Mouse (Mus musculus) MEL (cell line): ENCODE data around the gene Mical3. TPM values are rescaled to one million over a fixed set of nuclear protein-coding genes. Genes with fewer than 3 reads are reported as not detected.

Experiments used
- DNase-seq: peaks from one replicate; pipeline ENCODE4 v3.0.0; 2011; ENCODE audit warnings: low read depth, low spot score
- H3K27ac ChIP-seq: 2 replicates; pipeline ENCODE4 v1.5.1; 2012; ENCODE audit warnings: low read depth, mild to moderate bottlenecking, control low read depth, low read length, moderate library complexity; ENCODE audit not compliant: control insufficient read depth
- H3K27me3 ChIP-seq, 2 experiments: fragments of 150-350 bp in 1 of 2; sonication (generic) in 1 of 2; 2 replicates each; pipeline ENCODE4 v1.6.1; 2012; ENCODE audit warnings: low read length in 2 of 2, mild to moderate bottlenecking in 2 of 2, improper control_type of control experiment in 1 of 2, moderate library complexity in 1 of 2; ENCODE audit not compliant: insufficient read depth in 2 of 2, control insufficient read depth in 1 of 2
- H3K36me3 ChIP-seq, 2 experiments: 2 replicates each; pipeline ENCODE4 v1.6.1; 2012 to 2014; ENCODE audit warnings: low read length in 2 of 2, improper control_type of control experiment in 1 of 2, inconsistent platforms in 1 of 2, mild to moderate bottlenecking in 1 of 2; ENCODE audit not compliant: insufficient read depth in 2 of 2, control insufficient read depth in 1 of 2
- H3K4me1 ChIP-seq, 2 experiments: fragments of 150-350 bp in 1 of 2; sonication (generic) in 1 of 2; 2 replicates each; pipeline ENCODE4 v1.6.1; 2012; ENCODE audit warnings: low read length in 2 of 2, improper control_type of control experiment in 1 of 2, mild to moderate bottlenecking in 1 of 2; ENCODE audit not compliant: insufficient read depth in 2 of 2, control insufficient read depth in 1 of 2
- H3K4me3 ChIP-seq, 2 experiments: fragments of 150-350 bp in 1 of 2; sonication (generic) in 1 of 2; 2 replicates each; pipeline ENCODE4 v1.5.1; 2012; ENCODE audit warnings: low read depth in 2 of 2, low read length in 2 of 2, mild to moderate bottlenecking in 2 of 2, moderate library complexity in 2 of 2, control low read depth in 1 of 2, improper control_type of control experiment in 1 of 2; ENCODE audit not compliant: control insufficient read depth in 1 of 2, insufficient read depth in 1 of 2
- H3K79me2 ChIP-seq: 2 replicates; pipeline ENCODE4 v1.6.1; 2012; ENCODE audit warnings: mild to moderate bottlenecking, low read length, moderate library complexity; ENCODE audit not compliant: control insufficient read depth, poor library complexity, insufficient read depth
- H3K9ac ChIP-seq: 2 replicates; pipeline ENCODE4 v1.6.1; 2012; ENCODE audit warnings: low read depth, mild to moderate bottlenecking, control low read depth, low read length, moderate library complexity; ENCODE audit not compliant: control insufficient read depth, poor library complexity, severe bottlenecking
- H3K9me3 ChIP-seq: fragments of 150-350 bp; sonication (generic); replicated peaks from 2 replicates; pipeline ENCODE4 v1.6.1; 2012; ENCODE audit warnings: mild to moderate bottlenecking, low read length, improper control_type of control experiment, moderate library complexity; ENCODE audit not compliant: insufficient read depth
- BHLHE40 ChIP-seq: IDR thresholded peaks from 2 replicates; pipeline ENCODE4 v1.6.1; 2012; ENCODE audit warnings: low read depth, mild to moderate bottlenecking, inconsistent platforms, low read length, improper control_type of control experiment, borderline replicate concordance
- ELF1 ChIP-seq: IDR thresholded peaks from 2 replicates; pipeline ENCODE4 v1.6.1; 2014; ENCODE audit warnings: low read depth, mild to moderate bottlenecking, inconsistent platforms, low read length, improper control_type of control experiment, moderate library complexity
- EP300 ChIP-seq, 2 experiments: IDR thresholded peaks; 2 replicates each; pipeline ENCODE4 v1.6.1; 2011; ENCODE audit warnings: improper control_type of control experiment in 2 of 2, low read length in 2 of 2, low read depth in 1 of 2, mild to moderate bottlenecking in 1 of 2
- HCFC1 ChIP-seq: IDR thresholded peaks from 2 replicates; pipeline ENCODE4 v1.6.1; 2012; ENCODE audit warnings: low read depth, mild to moderate bottlenecking, inconsistent platforms, low read length, improper control_type of control experiment, moderate library complexity
- KAT2A ChIP-seq: conservative IDR thresholded peaks from 2 replicates; pipeline ENCODE4 v1.6.1; 2012; ENCODE audit warnings: low read depth, low read length, improper control_type of control experiment, inconsistent platforms
- MEF2A ChIP-seq: IDR thresholded peaks from 2 replicates; pipeline ENCODE4 v1.6.1; 2014; ENCODE audit warnings: low read depth, mild to moderate bottlenecking, inconsistent platforms, low read length, improper control_type of control experiment; ENCODE audit not compliant: poor library complexity, insufficient replicate concordance, severe bottlenecking; ENCODE audit errors: extremely low read depth
- MXI1 ChIP-seq: IDR thresholded peaks from 2 replicates; pipeline ENCODE4 v1.6.1; 2011; ENCODE audit warnings: mild to moderate bottlenecking, low read depth, low read length, improper control_type of control experiment
- MYB ChIP-seq: IDR thresholded peaks from 2 replicates; pipeline ENCODE4 v1.6.1; 2011; ENCODE audit warnings: mild to moderate bottlenecking, low read depth, low read length, improper control_type of control experiment
- NELFE ChIP-seq: IDR thresholded peaks from 2 replicates; pipeline ENCODE4 v1.6.1; 2011; ENCODE audit warnings: low read depth, low read length, improper control_type of control experiment
- NRF1 ChIP-seq: IDR thresholded peaks from 2 replicates; pipeline ENCODE4 v1.6.1; 2014; ENCODE audit warnings: low read depth, mild to moderate bottlenecking, inconsistent platforms, low read length, improper control_type of control experiment, moderate library complexity; ENCODE audit not compliant: poor library complexity, insufficient read depth, severe bottlenecking
- POLR2A ChIP-seq, 2 experiments: IDR thresholded peaks; 2 replicates each; pipeline ENCODE4 v1.6.1; 2011 to 2012; ENCODE audit warnings: low read length in 2 of 2, mild to moderate bottlenecking in 2 of 2, control low read depth in 1 of 2, improper control_type of control experiment in 1 of 2, low read depth in 1 of 2, moderate library complexity in 1 of 2; ENCODE audit not compliant: control insufficient read depth in 1 of 2, insufficient read depth in 1 of 2, poor library complexity in 1 of 2
- POLR2AphosphoS2 ChIP-seq: IDR thresholded peaks from 2 replicates; pipeline ENCODE4 v1.6.1; 2011; ENCODE audit warnings: low read length, improper control_type of control experiment
- RCOR1 ChIP-seq: IDR thresholded peaks from 2 replicates; pipeline ENCODE4 v1.6.1; 2012; ENCODE audit warnings: low read depth, mild to moderate bottlenecking, inconsistent platforms, low read length, improper control_type of control experiment
- SIN3A ChIP-seq: IDR thresholded peaks from 2 replicates; pipeline ENCODE4 v1.6.1; 2012; ENCODE audit warnings: low read length, improper control_type of control experiment, inconsistent platforms
- SMC3 ChIP-seq: IDR thresholded peaks from 2 replicates; pipeline ENCODE4 v1.6.1; 2011; ENCODE audit warnings: low read depth, low read length, improper control_type of control experiment
- TAL1 ChIP-seq: IDR thresholded peaks from 2 replicates; pipeline ENCODE4 v1.6.1; 2012; ENCODE audit warnings: mild to moderate bottlenecking, inconsistent platforms, low read length, moderate library complexity, mixed read lengths
- TBP ChIP-seq: IDR thresholded peaks from 2 replicates; pipeline ENCODE4 v1.8.0; 2011; ENCODE audit warnings: low read depth, low read length, improper control_type of control experiment
- UBTF ChIP-seq: IDR thresholded peaks from 2 replicates; pipeline ENCODE4 v1.6.1; 2012; ENCODE audit warnings: low read depth, mild to moderate bottlenecking, inconsistent platforms, low read length, improper control_type of control experiment, moderate library complexity, borderline replicate concordance; ENCODE audit not compliant: insufficient read depth
- ZKSCAN1 ChIP-seq: IDR thresholded peaks from 2 replicates; pipeline ENCODE4 v1.6.1; 2012; ENCODE audit warnings: low read depth, mild to moderate bottlenecking, inconsistent platforms, low read length, improper control_type of control experiment, moderate library complexity
- ZMIZ1 ChIP-seq: IDR thresholded peaks from 2 replicates; pipeline ENCODE4 v1.6.1; 2012; ENCODE audit warnings: low read depth, mild to moderate bottlenecking, inconsistent platforms, low read length, improper control_type of control experiment, moderate library complexity
- polyA plus RNA-seq, 2 experiments: library from polyadenylated mRNA; stranded (reverse) in 1 of 2; unstranded in 1 of 2; fragments of >175 nt in 1 of 2; fragments of >200 nt in 1 of 2; gene quantifications; 2 replicates each; pipeline versions ENCODE4 v1.2.1 to v1.2.4; 2012; ENCODE audit warnings: low replicate concordance in 2 of 2, low read depth in 1 of 2; ENCODE audit not compliant: insufficient read length in 2 of 2, insufficient read depth in 1 of 2, missing spikeins in 1 of 2
- total RNA-seq: library from RNA; depleted of rRNA; stranded (reverse); fragments of 300-350 nt; gene quantifications from 2 replicates; pipeline ENCODE4 v1.2.3, GENCODE M21; 2012

Gene Mical3
- total and polyA plus RNA-seq, 3 experiments, result 19.8 to 125 (median 31.4) TPM

DNA sequence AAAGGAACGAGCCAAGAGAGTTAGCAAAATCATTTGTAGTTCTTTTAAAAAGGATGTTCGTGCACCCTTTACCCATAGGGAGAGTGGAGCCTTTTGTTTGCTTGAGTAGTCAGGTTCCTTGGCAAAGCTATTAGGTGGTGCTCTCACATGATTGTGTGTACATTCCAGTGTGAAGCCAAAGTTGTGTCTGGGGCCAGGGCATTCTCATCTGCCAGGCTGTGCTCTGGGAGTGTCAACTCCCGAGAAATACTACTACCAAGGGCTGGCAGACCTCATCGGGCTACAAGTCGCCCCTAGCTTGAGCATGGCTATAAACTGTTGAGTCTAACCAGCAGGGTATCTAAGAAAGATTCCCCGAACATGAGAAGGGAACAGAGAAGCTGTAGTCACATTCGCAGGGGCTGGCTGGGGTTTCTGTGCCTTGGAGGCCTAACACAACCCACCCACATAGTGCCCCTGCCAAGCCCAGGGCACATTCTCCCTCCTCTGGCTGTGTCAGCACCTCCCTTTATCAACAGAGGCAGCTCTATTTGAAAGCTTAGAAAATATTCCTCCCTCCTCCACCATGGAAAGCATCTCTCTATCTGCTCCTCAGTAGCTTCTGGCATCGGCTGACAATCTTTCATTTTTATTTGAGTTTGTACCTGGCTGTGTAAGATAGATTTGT, 130.8 kb downstream of the Mical3 start:
- no peaks in the 10 kb centered on the region for H3K27me3 ChIP-seq
- no peaks in the 10 kb centered on the region for H3K9me3 ChIP-seq
- H3K4me3 ChIP-seq, result no peak overlapping the region
- no peak for DNase-seq
- TF ChIP-seq UBTF (no peak), ELF1 (no peak), ZKSCAN1 (no peak), POLR2A (IDR thresholded peaks at IDR 0.05; ENCODE audit: control insufficient read depth in 1 of 2, insufficient read depth in 1 of 2, low read depth in 1 of 2, low read length in 2 of 2, poor library complexity in 1 of 2) (no peak), MXI1 (no peak), RCOR1 (no peak), MYB (no peak), SIN3A (no peak), EP300 (IDR thresholded peaks at IDR 0.05; ENCODE audit: low read depth in 1 of 2, low read length in 2 of 2) (no peak), TBP (no peak), NELFE (no peak), POLR2AphosphoS2 (no peak), HCFC1 (no peak)
- peaks cover 0 to 3% of the 10 kb centered on the region in 2 experiments; a peak in 2 of 4 replicates for H3K36me3 ChIP-seq
- H3K27ac ChIP-seq, result no peak overlapping the region
- no peak overlapping the region for H3K9ac ChIP-seq
- H3K79me2 ChIP-seq, result no peaks in the 10 kb centered on the region
- no peaks in the 10 kb centered on the region for H3K4me1 ChIP-seq

DNA sequence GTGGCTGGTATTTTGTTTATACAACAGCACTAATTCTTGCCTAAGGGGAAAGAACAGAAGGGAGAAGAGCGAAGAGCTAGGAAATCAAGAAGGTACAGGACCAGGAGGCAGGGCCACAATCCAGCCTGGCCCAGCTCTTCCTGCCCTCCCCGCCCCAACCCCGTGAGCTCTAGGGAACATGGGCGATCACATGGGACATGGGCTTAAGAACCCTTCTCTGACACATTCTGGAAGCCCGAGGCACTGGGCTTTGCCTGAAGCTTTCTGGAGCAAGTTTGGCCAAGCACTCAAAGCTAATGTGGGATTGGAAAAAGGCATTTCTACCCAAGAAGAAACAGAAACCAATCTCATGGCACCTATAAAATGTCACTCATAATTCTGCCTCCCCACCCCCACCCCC, 131.7 kb downstream of the Mical3 start:
- H3K36me3 ChIP-seq, result peaks cover 0 to 3% of the 10 kb centered on the region in 2 experiments; a peak in 2 of 4 replicates

DNA sequence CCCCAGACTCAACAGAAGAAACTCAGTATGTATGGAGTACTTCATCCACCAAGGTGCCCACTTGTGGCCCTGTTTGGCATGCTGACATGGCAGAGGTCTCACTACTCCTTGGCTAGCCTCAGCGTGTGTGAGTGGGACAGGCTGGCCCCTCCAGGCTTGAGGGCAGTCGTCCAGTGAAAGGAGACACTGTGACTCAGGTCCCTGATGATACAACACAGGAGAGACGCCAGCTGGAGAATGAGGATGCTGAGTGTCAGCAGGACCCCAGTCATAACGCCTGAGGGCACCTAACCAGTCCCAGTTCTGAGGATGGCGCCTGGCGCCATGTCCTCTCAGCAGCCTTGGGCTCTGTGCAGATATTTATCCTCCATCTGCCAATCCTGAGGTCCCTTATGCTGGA, 134.2 kb downstream of the Mical3 start:
- Histone ChIP-seq H3K4me1 (peaks cover 3 to 13% of the 10 kb centered on the region in 2 experiments), H3K9ac (no peak overlapping the region), H3K27ac (no peak overlapping the region), H3K4me3 (no peak overlapping the region), H3K36me3 (peaks cover 0 to 9% of the 10 kb centered on the region in 2 experiments; a peak in 3 of 4 replicates), H3K27me3 (no peaks in the 10 kb centered on the region), H3K79me2 (no peaks in the 10 kb centered on the region), H3K9me3 (no peaks in the 10 kb centered on the region)
- DNase-seq, result no peak
- TF ChIP-seq KAT2A (no peak), MEF2A (no peak), ZMIZ1 (no peak), BHLHE40 (no peak), TAL1 (no peak), NRF1 (no peak), UBTF (no peak), ELF1 (no peak), TBP (no peak)

More for the DNA sequence above, 131.7 kb downstream of the Mical3 start:
- Histone ChIP-seq H3K9me3 (no peaks in the 10 kb centered on the region), H3K4me1 (no peaks in the 10 kb centered on the region), H3K27me3 (no peaks in the 10 kb centered on the region), H3K9ac (no peak overlapping the region)
- TF ChIP-seq SMC3 (no peak), POLR2AphosphoS2 (no peak)
- TF ChIP-seq, all 39 proteins: peak for 0
- DNase-seq, result no peak
- no peak overlapping the region for H3K27ac ChIP-seq
- H3K79me2 ChIP-seq, result no peaks in the 10 kb centered on the region
- H3K4me3 ChIP-seq, result no peak overlapping the region
